Mouse (Mus musculus) liver, embryonic 16.5 days (tissue): Measurements from ENCODE around the gene Arntl2. TPM values are rescaled to one million over a fixed set of nuclear protein-coding genes. Genes with fewer than 3 reads are reported as not detected.

Experiments
- ATAC-seq: fragments of 200-750 bp; cut with Nextera tagmentation; 2 replicates; pipeline ENCODE4 v1.8.0; 2017; ENCODE audit warnings: low read depth, mild to moderate bottlenecking, moderate number of reproducible peaks, moderate library complexity
- H3K27ac ChIP-seq: fragments of 300-500 bp; sonication (generic); 2 replicates; pipeline ENCODE4 v1.5.1; 2014; ENCODE audit warnings: mild to moderate bottlenecking, low read length
- H3K27me3 ChIP-seq: fragments of 300-500 bp; sonication (generic); 2 replicates; pipeline ENCODE4 v1.6.1; 2014; ENCODE audit warnings: low read depth, low read length, mixed read lengths; ENCODE audit not compliant: control insufficient read depth, insufficient read depth
- H3K36me3 ChIP-seq: fragments of 300-500 bp; sonication (generic); 2 replicates; pipeline ENCODE4 v1.6.1; 2014; ENCODE audit warnings: mild to moderate bottlenecking; ENCODE audit not compliant: control insufficient read depth, insufficient read depth
- H3K4me1 ChIP-seq: fragments of 300-500 bp; sonication (generic); 2 replicates; pipeline ENCODE4 v1.6.1; 2014; ENCODE audit warnings: low read depth, low read length, mixed read lengths; ENCODE audit not compliant: control insufficient read depth
- H3K4me2 ChIP-seq: fragments of 300-500 bp; sonication (generic); 2 replicates; pipeline ENCODE4 v1.6.1; 2014; ENCODE audit warnings: low read depth, low read length, mixed read lengths
- H3K4me3 ChIP-seq: fragments of 300-500 bp; sonication (generic); 2 replicates; pipeline ENCODE4 v1.5.1; 2014; ENCODE audit warnings: low read depth, mild to moderate bottlenecking, low read length
- H3K9ac ChIP-seq: fragments of 300-500 bp; sonication (generic); 2 replicates; pipeline ENCODE4 v1.6.1; 2014; ENCODE audit warnings: low read depth, low read length
- H3K9me3 ChIP-seq: fragments of 300-500 bp; sonication (generic); replicated peaks from 2 replicates; pipeline ENCODE4 v1.6.1; 2016; ENCODE audit warnings: low read length; ENCODE audit not compliant: control insufficient read depth
- WGBS: fragments of 180-500 bp; shearing (Covaris S2); extraction: QIAGEN DNeasy Blood & Tissue Kit; methylation state at CpG from one replicate; pipeline ENCODE4 v1.1.7; 2014; ENCODE audit not compliant: insufficient replicate concordance; 5-methylcytosine and 5-hydroxymethylcytosine counted together
- polyA plus RNA-seq: library from polyadenylated mRNA; unstranded; fragments of >200 nt; fragmentation: Nextera tagmentation; extraction: Ambion mirVana; gene quantifications from 2 replicates; pipeline ENCODE4 v1.2.1, GENCODE M21; 2015

Gene Arntl2
- 0.22 and 0.44 TPM in 2 replicates for polyA plus RNA-seq

- Histone ChIP-seq H3K4me1 (no peaks in the 10 kb centered on the region), H3K27me3 (no peaks in the 10 kb centered on the region; the same call in none of the 2 replicates), H3K4me3 (peak within 1 kb of the TSS; percentile 48), H3K9me3 (no peaks in the 10 kb centered on the region), H3K36me3 (no peaks in the 10 kb centered on the region), H3K4me2 (peak within 1 kb of the TSS; percentile 68), H3K27ac (no peak within 1 kb of the TSS), H3K9ac (peak within 1 kb of the TSS; percentile 37)
- peak; percentile 90 for ATAC-seq
- WGBS = under 1% methylated on average over 36 of the region's 36 CpGs
Measured at GRCm38 (mm10) chr6:146795924-146796545, at the start of gene Arntl2. Arntl2 (plus strand) TSS chr6:146796055.

GRCm38 (mm10) chr6:146746577-146746976, 49.3 kb upstream of the Arntl2 start:
- Histone ChIP-seq H3K4me3 (no peak overlapping the region), H3K27ac (no peak overlapping the region), H3K9ac (no peak overlapping the region), H3K27me3 (no peaks in the 10 kb centered on the region), H3K36me3 (no peaks in the 10 kb centered on the region), H3K4me1 (no peaks in the 10 kb centered on the region), H3K9me3 (no peaks in the 10 kb centered on the region), H3K4me2 (no peak overlapping the region)
- ATAC-seq = no peak
- WGBS = 60% methylated on average over 5 of the region's 5 CpGs

DNA sequence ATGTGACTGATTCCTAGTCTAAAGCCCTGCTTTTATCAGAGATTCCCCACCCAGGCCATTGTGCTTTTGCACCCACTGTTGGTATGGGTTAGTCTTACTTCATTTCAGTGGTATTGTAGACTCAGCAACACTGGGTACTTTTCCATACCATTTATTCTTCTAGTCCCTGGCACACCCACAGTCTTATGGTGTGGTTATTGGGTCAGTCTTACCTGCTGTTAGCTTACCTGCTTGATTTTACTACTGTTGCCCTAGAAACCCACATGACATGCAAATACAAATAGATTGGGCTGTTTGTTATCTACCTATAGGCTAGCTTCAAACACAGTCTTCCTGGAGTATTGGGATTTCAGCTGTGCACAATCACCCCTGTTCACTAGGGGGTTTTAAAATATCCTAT, 48.8 kb upstream of the Arntl2 start:
- no peaks in the 10 kb centered on the region for H3K36me3 ChIP-seq
- H3K4me1 ChIP-seq = no peaks in the 10 kb centered on the region
- H3K9ac ChIP-seq = no peak overlapping the region
- ATAC-seq = no peak
- H3K27ac ChIP-seq = no peak overlapping the region
- no peaks in the 10 kb centered on the region for H3K9me3 ChIP-seq
- H3K27me3 ChIP-seq = no peaks in the 10 kb centered on the region
- no peak overlapping the region for H3K4me2 ChIP-seq
- no peak overlapping the region for H3K4me3 ChIP-seq

DNA sequence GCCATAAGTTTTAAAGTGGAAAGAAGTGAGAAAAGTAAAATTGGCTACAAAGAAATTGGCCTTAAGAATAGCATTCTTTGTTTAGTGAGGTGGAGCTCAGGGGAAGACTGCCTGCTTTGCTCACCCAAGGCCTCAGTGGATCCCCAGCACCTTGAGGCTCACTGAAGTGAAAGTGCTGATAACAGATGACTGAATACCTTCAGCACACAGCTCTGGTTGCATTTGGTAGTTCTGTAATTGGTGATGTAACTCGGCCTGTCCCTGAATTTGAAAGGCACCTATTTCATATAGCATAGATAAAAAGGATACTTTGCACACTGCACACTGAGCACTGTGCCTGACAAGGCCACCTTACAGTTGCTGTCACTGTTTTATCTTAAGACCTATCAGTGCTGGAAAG, 47.6 kb upstream of the Arntl2 start:
- H3K27ac ChIP-seq = no peak overlapping the region
- ATAC-seq = no peak
- WGBS = 56% methylated on average over 1 of the region's 1 CpGs
- H3K36me3 ChIP-seq = no peaks in the 10 kb centered on the region
- H3K27me3 ChIP-seq = no peaks in the 10 kb centered on the region
- no peaks in the 10 kb centered on the region for H3K4me1 ChIP-seq
- no peak overlapping the region for H3K4me2 ChIP-seq
- H3K9me3 ChIP-seq = no peaks in the 10 kb centered on the region
- no peak overlapping the region for H3K4me3 ChIP-seq
- no peak overlapping the region for H3K9ac ChIP-seq

DNA sequence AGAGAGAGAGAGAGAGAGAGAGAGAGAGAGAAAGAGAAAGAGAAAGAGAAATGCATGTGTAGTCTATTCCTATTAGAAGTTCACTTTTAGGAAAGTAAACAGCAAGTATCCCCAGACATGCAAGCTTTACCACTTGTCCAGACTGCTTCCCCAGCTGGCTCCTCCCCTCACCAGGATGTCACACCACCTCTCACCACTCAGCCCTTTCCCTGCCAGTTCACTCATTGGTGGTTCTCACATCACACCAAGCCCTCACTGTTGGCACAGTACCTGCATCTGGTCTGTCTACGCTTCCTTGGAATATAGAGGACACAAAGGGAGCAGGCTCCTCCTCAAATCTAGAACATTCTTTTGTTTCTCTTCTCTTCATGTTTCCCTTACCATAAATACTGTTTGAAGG, 44.2 kb upstream of the Arntl2 start:
- H3K9ac ChIP-seq = no peak overlapping the region
- no peaks in the 10 kb centered on the region for H3K27me3 ChIP-seq
- 47% methylated on average over 1 of the region's 1 CpGs for WGBS
- no peak overlapping the region for H3K4me3 ChIP-seq
- ATAC-seq = no peak
- no peak overlapping the region for H3K4me2 ChIP-seq
- H3K9me3 ChIP-seq = no peaks in the 10 kb centered on the region
- no peak overlapping the region for H3K27ac ChIP-seq
- no peaks in the 10 kb centered on the region for H3K36me3 ChIP-seq
- H3K4me1 ChIP-seq = no peaks in the 10 kb centered on the region

GRCm38 (mm10) chr6:146752178-146752577, 43.7 kb upstream of the Arntl2 start:
- H3K4me3 ChIP-seq = no peak overlapping the region
- H3K9me3 ChIP-seq = no peaks in the 10 kb centered on the region
- H3K27me3 ChIP-seq = no peaks in the 10 kb centered on the region
- no peak overlapping the region for H3K9ac ChIP-seq
- no peak overlapping the region for H3K27ac ChIP-seq
- H3K36me3 ChIP-seq = no peaks in the 10 kb centered on the region
- no peak for ATAC-seq
- no peak overlapping the region for H3K4me2 ChIP-seq
- 67% methylated on average over 2 of the region's 2 CpGs for WGBS
- H3K4me1 ChIP-seq = no peaks in the 10 kb centered on the region

GRCm38 (mm10) chr6:146752612-146753011, 43.2 kb upstream of the Arntl2 start:
- Histone ChIP-seq H3K9me3 (no peaks in the 10 kb centered on the region), H3K9ac (no peak overlapping the region), H3K36me3 (no peaks in the 10 kb centered on the region), H3K27me3 (no peaks in the 10 kb centered on the region), H3K27ac (no peak overlapping the region), H3K4me2 (no peak overlapping the region), H3K4me1 (no peaks in the 10 kb centered on the region), H3K4me3 (no peak overlapping the region)
- ATAC-seq = no peak
- WGBS = 74% methylated on average over 1 of the region's 1 CpGs

- Histone ChIP-seq H3K27ac (no peak overlapping the region), H3K36me3 (no peaks in the 10 kb centered on the region), H3K27me3 (no peaks in the 10 kb centered on the region), H3K9me3 (no peaks in the 10 kb centered on the region), H3K4me1 (no peaks in the 10 kb centered on the region), H3K4me3 (no peak overlapping the region), H3K4me2 (no peak overlapping the region), H3K9ac (no peak overlapping the region)
- 63% methylated on average over 2 of the region's 2 CpGs for WGBS
- no peak for ATAC-seq
Measured at GRCm38 (mm10) chr6:146753560-146754160, 42.2 kb upstream of the Arntl2 start.

DNA sequence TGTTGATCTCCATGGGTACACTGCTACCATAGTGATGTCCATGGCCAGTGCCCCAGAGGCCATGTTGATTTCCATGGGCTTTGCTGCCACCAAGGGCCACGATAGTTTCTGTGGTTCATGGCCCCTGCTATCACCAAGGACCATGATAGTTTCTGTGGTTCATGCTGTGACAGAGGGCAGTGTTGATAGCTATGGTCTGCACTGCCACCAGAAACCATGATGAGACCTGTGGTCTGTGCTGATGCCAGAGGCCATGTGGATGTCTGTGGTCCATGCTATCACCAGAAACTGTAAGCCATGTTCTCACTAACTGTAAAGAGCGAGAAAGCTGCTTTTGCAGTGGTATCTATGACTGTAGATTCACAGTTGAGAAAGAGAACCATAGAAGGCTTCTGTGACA, 40.7 kb upstream of the Arntl2 start:
- Histone ChIP-seq H3K27ac (no peak overlapping the region), H3K4me1 (no peaks in the 10 kb centered on the region), H3K4me2 (no peak overlapping the region), H3K36me3 (no peaks in the 10 kb centered on the region), H3K9me3 (no peaks in the 10 kb centered on the region), H3K9ac (no peak overlapping the region), H3K4me3 (no peak overlapping the region), H3K27me3 (no peaks in the 10 kb centered on the region)
- ATAC-seq = no peak
- WGBS = 47% methylated on average over 2 of the region's 2 CpGs
